Mouse (Mus musculus) bone marrow macrophage, adult 2 months (primary cell): Measurements from ENCODE around the gene Zfp867.

Experiments used
- CTCF ChIP-seq: IDR thresholded peaks from 2 replicates; pipeline ENCODE4 v1.5.1; 2012; ENCODE audit warnings: low read depth, mild to moderate bottlenecking, low read length, moderate library complexity
- POLR2A ChIP-seq: IDR thresholded peaks from 2 replicates; pipeline ENCODE4 v1.6.1; 2012; ENCODE audit warnings: mild to moderate bottlenecking, low read depth, low read length, borderline replicate concordance

DNA sequence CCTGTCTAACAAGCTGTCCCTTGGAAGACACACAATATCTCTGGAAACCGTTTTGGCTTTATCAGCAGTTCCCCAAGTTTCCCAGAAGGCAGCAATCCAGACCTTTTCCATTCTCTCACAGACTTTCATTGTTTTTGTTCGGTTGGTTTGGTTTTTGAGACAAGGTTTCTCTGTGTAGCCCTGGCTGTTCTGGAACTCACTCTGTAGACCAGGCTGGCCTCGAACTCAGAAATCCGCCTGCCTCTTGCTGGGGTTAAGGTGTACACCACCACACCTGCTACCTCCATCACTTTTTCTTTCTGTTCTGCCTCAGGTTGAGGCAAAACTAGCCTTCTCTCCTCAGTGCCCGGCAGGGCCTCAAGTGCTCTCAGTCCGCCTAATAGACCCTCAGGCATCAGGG, 42.1 kb upstream of the Zfp867 start:
- TF ChIP-seq CTCF: no peak
- no peak for TF ChIP-seq POLR2A
